8 mouse cellular contexts compared by ENCODE assay signal in genomic region chr1:105989640-105989984, GRCm38 (mm10). TPM values are rescaled to one million over a fixed set of nuclear protein-coding genes. Genes with fewer than 3 reads are reported as not detected.
DNase-seq lines count a peak whose midpoint lies in the region; ATAC-seq lines count a peak whose summit lies in the region.

No protein-coding gene starts in this region.

- DNase-seq in heart, adult 8-10 months (ENCODE audit: low spot score) = no peak
- peak; percentile 30 for DNase-seq in MEL-GATA-1-ER (ENCODE audit: extremely low read depth, low read depth)
- peak; percentile 31 for DNase-seq in lung, postnatal 36 days
- DNase-seq in right cerebral cortex, adult 18-20 months = no peak
- DNase-seq in thymus, postnatal 14 days = no peak
- no peak for DNase-seq in left cerebral cortex, adult 18-20 months (ENCODE audit: low spot score in 2 of 2)

- peaks cover 18% of the 10 kb centered on the region for H3K4me1 ChIP-seq in heart, embryonic 12.5 days (replicated peaks)
- H3K4me1 ChIP-seq in heart, embryonic 16.5 days (ENCODE audit: control insufficient read depth, insufficient read depth, low read length) = peaks cover 26% of the 10 kb centered on the region

- peak overlapping the region; percentile 41; the same call in 1 of the 2 replicates for H3K27ac ChIP-seq in heart, embryonic 12.5 days (ENCODE audit: poor library complexity, severe bottlenecking)
- H3K27ac ChIP-seq in heart, embryonic 16.5 days (ENCODE audit: low read length) = peak overlapping the region; percentile 57

- peak overlapping the region; percentile 70 for H3K4me3 ChIP-seq in heart, embryonic 12.5 days
- peak overlapping the region; percentile 64 for H3K4me3 ChIP-seq in heart, embryonic 16.5 days (ENCODE audit: low read length)

- 2% methylated on average over 13 of the region's 13 CpGs for WGBS in heart, embryonic 12.5 days
- WGBS in heart, embryonic 16.5 days = 1% methylated on average over 13 of the region's 13 CpGs

- H3K36me3 ChIP-seq in heart, embryonic 12.5 days = no peaks in the 10 kb centered on the region
- no peaks in the 10 kb centered on the region for H3K36me3 ChIP-seq in heart, embryonic 16.5 days (ENCODE audit: control insufficient read depth, insufficient read depth)

- peak overlapping the region; percentile 95 for H3K4me2 ChIP-seq in heart, embryonic 12.5 days
- peak overlapping the region; percentile 79 for H3K4me2 ChIP-seq in heart, embryonic 16.5 days (ENCODE audit: low read depth, low read length)

- no peak for ATAC-seq in heart, embryonic 12.5 days (ENCODE audit: insufficient number of reproducible peaks, low FRiP score)
- no peak for ATAC-seq in heart, embryonic 16.5 days (replicated peaks; ENCODE audit: extremely low read depth, insufficient read depth, low FRiP score)

- peak overlapping the region; percentile 79 for H3K9ac ChIP-seq in heart, embryonic 12.5 days
- peak overlapping the region; percentile 79 for H3K9ac ChIP-seq in heart, embryonic 16.5 days (ENCODE audit: low read length)

- no peaks in the 10 kb centered on the region for H3K27me3 ChIP-seq in heart, embryonic 12.5 days (replicated peaks)
- no peaks in the 10 kb centered on the region for H3K27me3 ChIP-seq in heart, embryonic 16.5 days (ENCODE audit: control insufficient read depth, insufficient read depth, low read length)

- H3K9me3 ChIP-seq in heart, embryonic 12.5 days (replicated peaks) = no peaks in the 10 kb centered on the region
- H3K9me3 ChIP-seq in heart, embryonic 16.5 days (replicated peaks; ENCODE audit: control insufficient read depth, low read length) = no peaks in the 10 kb centered on the region

RNA-seq across cellular contexts. Expression of gene Zcchc2, which starts 0.6 kb away (rescaled TPM):
- 2.0 and 2.3 TPM in 2 replicates for polyA plus RNA-seq in heart, embryonic 12.5 days (2016; fragmentation: Nextera tagmentation; extraction: Ambion mirVana)
- total RNA-seq in heart, adult 8-10 months (2022) = 10 to 100 TPM in 1 of 4 experiments, 1 to 10 TPM in 3; 7.9 to 10.5 (median 10.0) TPM
- 1.9 and 2.2 TPM in 2 replicates for polyA plus RNA-seq in heart, embryonic 16.5 days (2015; fragmentation: Nextera tagmentation; extraction: Ambion mirVana)
- total RNA-seq in left cerebral cortex, adult 18-20 months (2021) = 10 to 100 TPM; 22.2 to 24.0 TPM

Comparison
In these comparisons a context has a peak if more than half of its experiments do, and no peak if none do; other contexts are left out.
1. DNase-seq: peak in MEL-GATA-1-ER (single experiment) and lung, postnatal 36 days (single experiment); none in heart, adult 8-10 months (single experiment), right cerebral cortex, adult 18-20 months (single experiment), thymus, postnatal 14 days (single experiment) and left cerebral cortex, adult 18-20 months (0 of 2).